Mouse (Mus musculus) limb, embryonic 14.5 days (tissue): ENCODE measurements around the gene Msi2. TPM values are rescaled to one million over a fixed set of nuclear protein-coding genes. Genes with fewer than 3 reads are reported as not detected.

ENCODE experiments used
- ATAC-seq: fragments of 200-750 bp; cut with Nextera tagmentation; 2 replicates; pipeline ENCODE4 v1.8.0; 2017; ENCODE audit warnings: low read depth, moderate number of reproducible peaks, moderate TSS enrichment; ENCODE audit not compliant: low FRiP score
- DNase-seq: peaks from one replicate; pipeline ENCODE4 v3.0.0-alpha.2; 2015; ENCODE audit warnings: low spot score
- H3K27ac ChIP-seq: fragments of 300-500 bp; sonication (generic); replicated peaks from 2 replicates; pipeline ENCODE4 v1.5.1; 2014; ENCODE audit warnings: low read depth, mild to moderate bottlenecking, low read length, moderate library complexity, mixed read lengths
- H3K27me3 ChIP-seq: fragments of 300-500 bp; sonication (generic); 2 replicates; pipeline ENCODE4 v1.6.1; 2014; ENCODE audit warnings: low read length, mixed read lengths; ENCODE audit not compliant: control insufficient read depth, insufficient read depth
- H3K36me3 ChIP-seq: fragments of 300-500 bp; sonication (generic); 2 replicates; pipeline ENCODE4 v1.6.1; 2014; ENCODE audit warnings: mild to moderate bottlenecking, low read length, moderate library complexity, mixed read lengths; ENCODE audit not compliant: control insufficient read depth, insufficient read depth
- H3K4me1 ChIP-seq: fragments of 300-500 bp; sonication (generic); 2 replicates; pipeline ENCODE4 v1.6.1; 2014; ENCODE audit warnings: antibody characterized with exemption, low read length, mixed read lengths; ENCODE audit not compliant: control insufficient read depth, insufficient read depth
- H3K4me2 ChIP-seq: fragments of 300-500 bp; sonication (generic); replicated peaks from 2 replicates; pipeline ENCODE4 v1.6.1; 2014; ENCODE audit warnings: low read depth, mild to moderate bottlenecking, low read length, moderate library complexity; ENCODE audit not compliant: severe bottlenecking
- H3K4me3 ChIP-seq: fragments of 300-500 bp; sonication (generic); replicated peaks from 2 replicates; pipeline ENCODE4 v1.5.1; 2014; ENCODE audit warnings: low read length
- H3K9ac ChIP-seq: fragments of 300-500 bp; sonication (generic); 2 replicates; pipeline ENCODE4 v1.6.1; 2014; ENCODE audit warnings: mild to moderate bottlenecking, low read depth, low read length, moderate library complexity; ENCODE audit not compliant: severe bottlenecking
- H3K9me3 ChIP-seq: fragments of 300-500 bp; sonication (generic); 2 replicates; pipeline ENCODE4 v1.6.1; 2016; ENCODE audit warnings: low read length; ENCODE audit not compliant: control insufficient read depth
- POLR2A ChIP-seq: fragments of 200-500 bp; IDR thresholded peaks from 2 replicates; pipeline ENCODE4 v1.8.0; 2012; ENCODE audit warnings: inconsistent platforms, mild to moderate bottlenecking, moderate library complexity, borderline replicate concordance; ENCODE audit not compliant: insufficient read depth, insufficient read length; ENCODE audit errors: extremely low read depth
- WGBS: fragments of 180-500 bp; shearing (Covaris S2); extraction: QIAGEN DNeasy Blood & Tissue Kit; methylation state at CpG from one replicate; pipeline ENCODE4 v1.1.7; 2014; 5-methylcytosine and 5-hydroxymethylcytosine counted together
- polyA plus RNA-seq, 2 experiments: library from polyadenylated mRNA; depleted of rRNA in 1 of 2; stranded (reverse) in 1 of 2; unstranded in 1 of 2; fragments of >200 nt; fragmentation: Nextera tagmentation in 1 of 2; extraction: Ambion mirVana in 1 of 2; gene quantifications; 2 replicates each; pipeline versions ENCODE4 v1.2.1 to v1.2.3; 2012 to 2014

Msi2 gene
- polyA plus RNA-seq, 2 experiments = 13.9 to 36.5 TPM

DNA sequence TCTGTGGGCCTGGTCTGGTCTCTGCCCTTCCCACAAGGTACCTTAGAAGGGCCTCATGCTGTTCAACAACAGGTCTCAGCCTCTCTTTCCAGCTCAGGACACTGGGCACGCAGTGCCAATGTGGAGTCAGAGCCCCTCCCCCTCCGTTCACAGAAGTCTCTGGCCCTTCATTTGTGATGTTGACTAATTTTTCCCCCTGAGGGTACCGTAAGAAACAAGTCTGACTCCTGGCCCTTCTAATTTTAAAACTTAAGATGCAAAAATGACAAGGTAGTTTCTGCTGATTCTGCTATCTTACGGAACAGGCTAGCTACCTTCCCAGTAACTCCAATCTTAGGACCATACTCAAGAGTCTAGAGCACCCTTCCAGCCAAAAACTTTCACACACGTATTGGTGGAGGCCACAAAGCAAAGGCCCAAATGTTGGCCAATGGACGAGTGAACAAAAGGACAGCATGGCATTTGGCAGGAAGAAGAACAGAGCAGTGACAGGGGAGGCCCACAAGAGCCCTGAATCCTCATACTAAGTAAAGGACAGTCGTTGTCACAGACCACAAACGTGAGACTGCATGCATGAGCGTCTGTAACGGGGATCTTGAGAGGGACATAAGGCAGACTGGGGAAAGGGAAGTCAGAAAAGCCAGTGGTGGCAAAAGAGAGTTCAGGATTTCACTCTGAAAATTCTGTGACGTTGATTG, 120.0 kb downstream of the Msi2 start:
- no peak for DNase-seq
- 56% methylated on average over 11 of the region's 11 CpGs for WGBS
- no peaks in the 10 kb centered on the region for H3K36me3 ChIP-seq
- no peaks in the 10 kb centered on the region for H3K9me3 ChIP-seq
- ATAC-seq = no peak
- no peak overlapping the region for H3K9ac ChIP-seq
- no peak for TF ChIP-seq POLR2A
- peaks cover 40% of the 10 kb centered on the region for H3K4me1 ChIP-seq
- no peak overlapping the region for H3K4me3 ChIP-seq
- H3K27me3 ChIP-seq = no peaks in the 10 kb centered on the region
- no peak overlapping the region for H3K4me2 ChIP-seq
- H3K27ac ChIP-seq = no peak overlapping the region

DNA sequence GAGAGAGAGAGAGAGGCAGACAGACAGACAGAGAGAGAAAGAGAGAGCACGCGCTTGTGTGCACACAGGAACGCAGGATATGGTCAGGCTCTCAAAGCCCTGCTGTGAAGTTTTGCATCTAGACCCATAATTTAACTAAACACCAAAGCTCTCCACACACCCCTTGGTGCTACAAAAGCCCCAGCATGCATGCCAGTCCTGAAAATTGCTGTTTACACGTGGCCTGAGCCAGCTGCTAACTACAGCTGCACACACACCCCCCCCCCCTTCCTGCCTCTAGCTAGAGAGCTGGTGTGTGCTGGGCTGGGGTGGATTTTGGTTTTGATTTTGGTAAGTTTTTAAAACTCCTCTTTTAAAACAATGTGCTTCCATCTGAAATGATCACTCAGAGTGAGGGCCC, 122.7 kb downstream of the Msi2 start:
- H3K9ac ChIP-seq = no peak overlapping the region
- no peak overlapping the region; the same call in 1 of the 2 replicates for H3K27ac ChIP-seq
- H3K4me3 ChIP-seq = no peak overlapping the region
- no peaks in the 10 kb centered on the region for H3K9me3 ChIP-seq
- TF ChIP-seq POLR2A = no peak
- DNase-seq (peak; percentile 51), ATAC-seq (peak; percentile 51; the same call in 1 of the 2 replicates)
- H3K36me3 ChIP-seq = no peaks in the 10 kb centered on the region
- H3K27me3 ChIP-seq = no peaks in the 10 kb centered on the region
- no peak overlapping the region for H3K4me2 ChIP-seq
- 40% methylated on average over 4 of the region's 4 CpGs for WGBS
- peaks cover 48% of the 10 kb centered on the region for H3K4me1 ChIP-seq

DNA sequence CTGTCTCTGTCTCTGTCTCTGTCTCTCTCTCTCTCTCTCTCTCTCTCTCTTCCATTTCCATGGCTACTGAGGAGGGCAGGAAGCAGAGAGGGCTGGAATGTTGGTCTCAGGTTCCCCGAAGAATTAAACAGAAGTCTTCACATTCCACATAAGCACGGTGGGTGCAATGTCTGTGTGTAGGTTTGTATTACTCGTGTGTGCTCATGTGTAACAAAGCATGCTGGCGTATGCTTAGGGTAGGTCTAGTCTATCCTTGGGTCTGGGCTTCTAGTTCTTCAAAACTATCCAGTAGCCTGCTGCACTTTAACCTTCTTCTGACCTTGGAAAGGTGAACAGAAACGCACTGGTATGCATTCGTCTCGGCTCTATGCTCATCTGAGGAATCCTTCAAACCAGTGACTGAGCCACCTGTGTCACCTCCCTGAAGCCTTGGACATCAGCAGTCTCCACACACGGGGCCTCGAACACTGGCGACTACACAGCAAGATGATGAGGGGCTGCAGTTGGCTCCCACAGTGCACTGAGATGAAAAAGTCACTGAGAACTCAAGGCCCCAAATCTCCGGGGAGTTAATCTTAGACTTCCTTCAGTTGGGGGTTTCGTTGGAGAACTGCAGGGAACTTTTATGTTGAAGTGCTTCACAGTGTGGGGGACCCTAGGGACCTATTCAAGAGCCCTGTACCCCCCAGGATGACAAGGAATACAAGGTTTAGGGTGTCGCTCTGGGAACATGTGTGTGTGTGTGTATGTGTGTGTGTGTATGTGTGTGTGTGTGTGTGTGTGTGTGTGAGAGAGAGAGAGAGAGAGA, 123.3 kb downstream of the Msi2 start:
- DNase-seq = no peak
- no peak overlapping the region for H3K4me2 ChIP-seq
- no peak for ATAC-seq

DNA sequence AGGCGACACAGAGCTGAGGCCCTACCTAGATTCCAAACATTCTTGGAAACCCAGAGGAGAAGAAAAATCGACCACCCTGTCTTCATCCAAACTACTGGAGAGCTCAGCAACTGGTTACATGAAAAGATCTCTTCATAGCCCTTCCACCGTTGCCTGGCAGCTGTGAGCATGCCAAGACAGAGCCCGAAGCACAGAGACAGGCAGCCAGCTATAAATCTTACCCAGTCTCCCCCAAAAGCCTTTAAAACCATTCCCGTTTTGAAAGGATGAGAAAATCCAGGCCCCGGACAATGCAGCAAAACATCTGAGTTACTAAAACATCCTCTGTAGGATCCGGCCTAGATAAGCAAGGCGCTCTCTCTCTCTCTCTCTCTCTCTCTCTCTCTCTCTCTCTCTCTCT, 124.3 kb downstream of the Msi2 start:
- WGBS = 12% methylated on average over 7 of the region's 8 CpGs
- Histone ChIP-seq H3K36me3 (peaks cover 10% of the 10 kb centered on the region; the same call in 1 of the 2 replicates), H3K4me1 (peaks cover 46% of the 10 kb centered on the region), H3K4me3 (no peak overlapping the region), H3K4me2 (peak overlapping the region; percentile 10; the same call in 1 of the 2 replicates), H3K27ac (peak overlapping the region; percentile 74), H3K9ac (0 out of 2 replicates have a peak overlapping the region, but pooled peaks have one; percentile 12), H3K9me3 (no peaks in the 10 kb centered on the region), H3K27me3 (no peaks in the 10 kb centered on the region)
- TF ChIP-seq POLR2A = no peak
- peak; percentile 60 for ATAC-seq
- DNase-seq = peak; percentile 72

More for the DNA sequence above, 123.3 kb downstream of the Msi2 start:
- 48% methylated on average over 13 of the region's 13 CpGs for WGBS
- no peak overlapping the region for H3K4me3 ChIP-seq
- peaks cover 54% of the 10 kb centered on the region for H3K4me1 ChIP-seq
- H3K36me3 ChIP-seq = peaks cover under 1% of the 10 kb centered on the region; the same call in 1 of the 2 replicates
- no peak overlapping the region for H3K9ac ChIP-seq
- no peak for TF ChIP-seq POLR2A
- peak overlapping the region; percentile 74 for H3K27ac ChIP-seq
- H3K27me3 ChIP-seq = no peaks in the 10 kb centered on the region
- no peaks in the 10 kb centered on the region for H3K9me3 ChIP-seq

DNA sequence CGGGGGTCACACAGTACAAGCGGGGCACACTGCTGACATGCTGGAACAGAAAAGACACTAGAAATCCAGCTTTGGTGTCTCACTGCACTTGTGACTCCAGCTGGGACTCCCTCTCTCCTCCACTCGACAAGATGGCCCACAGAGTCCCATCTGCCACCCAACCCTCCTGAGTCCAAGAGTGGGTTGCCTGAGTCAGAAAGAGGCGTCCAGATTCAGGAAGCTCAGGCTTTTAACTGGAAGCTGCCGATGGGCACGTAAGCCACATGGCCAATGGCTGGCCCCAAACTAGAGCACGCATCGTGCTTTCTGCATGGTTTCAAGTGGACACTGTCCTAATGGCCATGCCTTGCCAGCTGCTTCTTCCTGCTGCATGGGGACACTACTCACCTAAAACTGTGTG, 126.2 kb downstream of the Msi2 start:
- no peak for TF ChIP-seq POLR2A
- H3K4me3 ChIP-seq = no peak overlapping the region
- DNase-seq (no peak), ATAC-seq (no peak)
- H3K4me2 ChIP-seq = no peak overlapping the region
- no peaks in the 10 kb centered on the region for H3K9me3 ChIP-seq
- H3K27me3 ChIP-seq = no peaks in the 10 kb centered on the region
- H3K36me3 ChIP-seq = peaks cover 20% of the 10 kb centered on the region; the same call in 1 of the 2 replicates
- no peak overlapping the region for H3K27ac ChIP-seq
- peaks cover 47% of the 10 kb centered on the region for H3K4me1 ChIP-seq
- WGBS = 94% methylated on average over 8 of the region's 8 CpGs
- H3K9ac ChIP-seq = no peak overlapping the region
